Mouse (Mus musculus): Measurements from ENCODE around the gene Smyd2.

The Smyd2 gene

GRCm38 (mm10) chr1:189922721-189923120 is 558 bp upstream of the Smyd2 start:
- CTCF ChIA-PET: interaction anchor here in 3 of 4 experiments (0.6 to 1.1 kb wide), 8 partner anchors 13 to 897 kb away, joined by 3 to 7 read pairs (median 4); no protein-coding TSS in a partner anchor
- POLR2A ChIA-PET: interaction anchor here in 2 of 4 experiments (0.7 to 3.3 kb wide), 7 partner anchors 10 to 278 kb away, joined by 3 to 11 read pairs (median 4); partner anchors contain the start of gene Cenpf (in 1 of the 2)

DNA sequence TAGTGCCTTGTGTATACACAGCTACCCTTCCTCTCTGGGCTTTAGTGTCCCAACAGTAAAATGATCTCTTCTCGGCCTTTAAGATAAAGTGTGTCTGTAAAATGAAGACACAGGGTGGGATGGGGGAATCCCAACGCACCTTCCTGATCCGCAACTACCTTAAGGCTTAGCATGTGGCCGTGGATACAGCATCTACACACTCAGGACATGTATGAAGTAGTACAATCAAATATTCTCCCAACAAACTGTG is 670 bp downstream of the Smyd2 start:
- ChIA-PET POLR2A (interaction anchor here in 3 of 4 experiments (0.9 to 1.8 kb wide), 6 partner anchors 9 to 53 kb away, joined by 3 to 6 read pairs (median 4); no protein-coding TSS in a partner anchor), CTCF (interaction anchor here in 3 of 4 experiments (0.6 to 1.3 kb wide), 4 partner anchors 33 to 894 kb away, joined by 3 to 5 read pairs (median 4); no protein-coding TSS in a partner anchor)

DNA sequence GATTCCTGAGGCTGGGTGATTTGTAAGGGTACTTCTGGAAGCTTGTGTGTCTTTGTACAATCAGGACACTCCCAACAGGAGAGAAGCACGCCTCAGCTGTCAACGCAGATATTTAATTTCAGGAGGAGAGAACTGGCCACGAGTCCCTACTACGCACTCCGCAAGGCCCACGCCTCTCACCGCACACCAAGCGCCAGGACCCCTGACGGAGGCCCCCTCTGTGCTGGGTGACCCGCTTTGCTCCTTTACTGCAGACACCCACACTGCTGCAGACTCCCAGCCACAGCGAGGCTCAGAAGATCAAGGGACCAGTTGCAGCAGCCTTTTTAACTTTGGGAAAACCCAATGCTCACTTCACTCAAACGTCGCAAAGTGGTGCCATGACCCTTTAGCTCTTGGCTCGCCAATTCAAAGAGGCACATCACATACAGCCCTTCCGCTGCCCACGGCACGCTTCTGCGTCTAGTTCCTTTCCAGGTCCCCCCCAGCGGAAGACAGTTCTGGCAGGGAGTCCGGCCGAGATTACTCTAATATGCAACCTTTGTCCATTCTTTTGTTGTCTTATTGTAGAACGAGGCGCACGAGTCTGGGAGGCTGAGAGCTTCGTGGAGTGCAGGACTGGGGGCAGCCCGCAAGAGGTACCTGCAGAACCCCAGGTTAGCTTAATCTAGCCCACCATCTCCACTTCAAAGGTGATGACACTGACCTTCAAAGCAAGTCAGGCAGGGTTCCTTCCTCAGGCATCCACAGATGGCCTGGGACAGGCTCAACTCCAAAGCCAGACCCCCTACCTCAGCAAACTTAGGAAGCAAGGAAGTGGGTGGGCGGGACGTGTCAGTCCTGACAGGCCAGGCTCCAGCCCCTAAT is 1.2 kb downstream of the Smyd2 start:
- CTCF ChIA-PET: interaction anchor here (0.6 to 2.5 kb wide), 6 partner anchors 33 to 894 kb away, joined by 3 to 6 read pairs (median 4); no protein-coding TSS in a partner anchor
- POLR2A ChIA-PET: interaction anchor here in 3 of 4 experiments (0.9 to 1.8 kb wide), 7 partner anchors 9 to 53 kb away, joined by 3 to 6 read pairs (median 4); no protein-coding TSS in a partner anchor

DNA sequence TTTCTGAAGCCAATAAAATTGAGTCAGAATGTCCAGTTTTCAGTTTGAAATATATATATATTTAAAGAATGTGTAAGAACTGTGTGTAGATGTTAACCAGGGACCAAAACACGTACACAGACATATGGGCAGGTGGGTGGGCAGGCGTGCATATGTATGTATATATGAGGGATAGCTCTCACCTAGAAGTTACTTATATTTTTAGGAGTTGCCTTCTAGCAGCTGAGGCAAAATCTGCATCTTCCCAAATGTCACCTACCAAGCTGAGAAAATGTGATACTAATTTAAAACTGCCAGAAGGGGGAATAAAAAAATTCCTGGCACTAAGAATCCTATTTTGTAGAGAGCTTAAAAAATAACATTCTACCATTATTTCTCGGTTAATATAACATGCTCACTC is 2.4 kb downstream of the Smyd2 start:
- POLR2A ChIA-PET: interaction anchor here in 1 of 4 experiments (0.9 kb wide), 1 partner anchor 45 kb away, joined by 3 read pairs; no protein-coding TSS in a partner anchor
- CTCF ChIA-PET: interaction anchor here in 1 of 4 experiments (2.5 kb wide), 1 partner anchor 36 kb away, joined by 6 read pairs; no protein-coding TSS in a partner anchor

- POLR2A ChIA-PET: interaction anchor here in 1 of 4 experiments (1.1 to 2.2 kb wide), 4 partner anchors 9 to 42 kb away, joined by 3 to 9 read pairs (median 6); no protein-coding TSS in a partner anchor
- CTCF ChIA-PET: interaction anchor here in 2 of 4 experiments (0.5 to 1.4 kb wide), 4 partner anchors 9 to 189 kb away, joined by 3 to 7 read pairs (median 4); no protein-coding TSS in a partner anchor
These were observed 5.0 kb downstream of the Smyd2 start for GRCm38 (mm10) chr1:189917126-189917500.

- POLR2A ChIA-PET: interaction anchor here in 1 of 4 experiments (0.6 to 2.2 kb wide), 7 partner anchors 9 to 139 kb away, joined by 3 to 9 read pairs (median 4); no protein-coding TSS in a partner anchor
- CTCF ChIA-PET: interaction anchor here in 2 of 4 experiments (0.5 to 1.7 kb wide), 5 partner anchors 8 to 188 kb away, joined by 3 to 7 read pairs (median 4); no protein-coding TSS in a partner anchor
These were observed 5.6 kb downstream of the Smyd2 start for GRCm38 (mm10) chr1:189916422-189917125.

- CTCF ChIA-PET: interaction anchor here in 1 of 4 experiments (0.7 to 1.0 kb wide), 3 partner anchors 14 to 173 kb away, joined by 3 to 4 read pairs (median 3); no protein-coding TSS in a partner anchor
These were observed 8.9 kb downstream of the Smyd2 start for GRCm38 (mm10) chr1:189913093-189913760.

GRCm38 (mm10) chr1:189910685-189911345 is 11.3 kb downstream of the Smyd2 start:
- ChIA-PET CTCF (no interaction called here), POLR2A (interaction anchor here in 2 of 4 experiments (0.9 to 1.9 kb wide), 2 partner anchors 11 to 12 kb away, joined by 3 to 5 read pairs; partner anchors contain the start of gene Smyd2 (in 1 of the 2))

More at GRCm38 (mm10) chr1:189913093-189913760, 8.9 kb downstream of the Smyd2 start:
- POLR2A ChIA-PET: interaction anchor here in 2 of 4 experiments (0.8 to 2.2 kb wide), 8 partner anchors 8 to 122 kb away, joined by 3 to 11 read pairs (median 4); partner anchors contain the start of gene Smyd2 (in 1 of the 2)

DNA sequence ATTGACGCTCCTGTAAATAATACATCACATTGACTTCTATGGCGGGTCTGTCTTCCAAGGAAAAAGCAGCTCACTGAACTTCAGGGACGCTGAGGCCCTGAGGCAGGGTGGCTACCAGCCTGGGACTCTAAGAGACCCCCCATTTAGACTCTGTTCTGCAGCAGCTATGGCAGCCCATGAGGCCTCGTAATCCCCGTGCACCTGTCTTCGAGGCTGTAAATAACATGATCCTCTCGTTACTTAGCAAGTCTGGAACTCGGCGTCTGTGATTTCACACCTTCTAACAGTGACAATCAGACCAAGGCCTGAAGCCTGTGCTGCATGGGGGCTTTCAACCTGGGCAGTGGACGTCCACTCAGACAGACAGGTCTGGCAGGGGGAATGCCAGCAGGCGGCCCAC is 19.0 kb downstream of the Smyd2 start:
- CTCF ChIA-PET: interaction anchor here in 2 of 4 experiments (0.6 to 1.8 kb wide), 5 partner anchors 20 to 784 kb away, joined by 3 read pairs; no protein-coding TSS in a partner anchor

DNA sequence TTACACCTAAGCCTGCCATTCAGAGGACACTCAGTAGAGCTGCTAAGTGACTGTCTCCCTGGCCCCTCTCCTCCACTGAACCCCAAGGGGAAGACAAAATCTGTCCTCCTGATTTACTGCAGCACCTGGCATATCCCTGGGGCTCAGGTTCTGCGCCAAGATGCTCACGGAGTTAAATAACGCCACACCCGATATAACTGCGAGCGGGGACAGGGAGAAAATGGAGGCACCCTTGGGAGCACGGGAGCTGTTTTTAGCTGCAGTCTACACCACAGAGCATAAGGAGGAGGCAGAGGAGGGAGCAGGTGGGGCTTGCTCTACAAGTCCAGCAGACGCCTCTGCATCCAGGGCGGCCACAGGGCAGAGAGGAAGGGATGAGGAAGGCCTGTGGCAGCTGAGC is 19.8 kb downstream of the Smyd2 start:
- POLR2A ChIA-PET: interaction anchor here in 2 of 4 experiments (1.0 to 1.4 kb wide), 2 partner anchors 10 to 34 kb away, joined by 3 to 4 read pairs; no protein-coding TSS in a partner anchor
- CTCF ChIA-PET: interaction anchor here in 2 of 4 experiments (0.6 to 1.8 kb wide), 4 partner anchors 15 to 65 kb away, joined by 3 to 4 read pairs (median 3); no protein-coding TSS in a partner anchor

More for the DNA sequence above, 19.0 kb downstream of the Smyd2 start:
- POLR2A ChIA-PET: interaction anchor here in 2 of 4 experiments (1.0 to 1.4 kb wide), 2 partner anchors 9 to 35 kb away, joined by 3 to 4 read pairs; no protein-coding TSS in a partner anchor

- ChIA-PET CTCF (interaction anchor here in 2 of 4 experiments (0.6 to 0.9 kb wide), 2 partner anchors 28 to 105 kb away, joined by 3 to 6 read pairs; no protein-coding TSS in a partner anchor), POLR2A (interaction anchor here in 1 of 4 experiments (0.6 kb wide), 1 partner anchor 37 kb away, joined by 3 read pairs; no protein-coding TSS in a partner anchor)
These were observed 22.6 kb downstream of the Smyd2 start for GRCm38 (mm10) chr1:189899526-189899925.

DNA sequence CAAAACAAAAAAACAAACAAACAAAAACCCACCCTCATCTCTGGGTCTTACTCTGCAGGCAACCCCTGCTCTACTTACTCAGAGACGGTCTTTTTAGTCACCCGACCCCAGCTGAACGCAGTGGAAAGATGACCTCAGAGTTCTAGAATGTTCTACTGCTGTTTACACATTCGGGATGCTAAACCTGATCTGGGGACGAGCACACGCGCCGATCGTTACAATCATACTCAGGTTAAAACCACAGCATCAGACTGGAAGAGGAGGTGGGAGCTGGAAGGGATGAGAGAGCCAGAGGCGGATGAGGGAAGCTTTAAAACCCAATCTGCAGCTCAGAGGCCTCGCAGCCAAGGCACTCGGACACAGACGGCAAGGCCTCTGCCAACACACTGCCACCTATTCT is 23.5 kb downstream of the Smyd2 start:
- ChIA-PET POLR2A (interaction anchor here in 1 of 4 experiments (1.2 to 1.5 kb wide), 2 partner anchors 10 to 29 kb away, joined by 3 to 5 read pairs; no protein-coding TSS in a partner anchor), CTCF (interaction anchor here in 1 of 4 experiments (0.9 kb wide), 1 partner anchor 29 kb away, joined by 3 read pairs; no protein-coding TSS in a partner anchor)

GRCm38 (mm10) chr1:189897861-189898260 is 24.3 kb downstream of the Smyd2 start:
- CTCF ChIA-PET: interaction anchor here in 1 of 4 experiments (1.0 kb wide), 1 partner anchor 28 kb away, joined by 3 read pairs; no protein-coding TSS in a partner anchor

DNA sequence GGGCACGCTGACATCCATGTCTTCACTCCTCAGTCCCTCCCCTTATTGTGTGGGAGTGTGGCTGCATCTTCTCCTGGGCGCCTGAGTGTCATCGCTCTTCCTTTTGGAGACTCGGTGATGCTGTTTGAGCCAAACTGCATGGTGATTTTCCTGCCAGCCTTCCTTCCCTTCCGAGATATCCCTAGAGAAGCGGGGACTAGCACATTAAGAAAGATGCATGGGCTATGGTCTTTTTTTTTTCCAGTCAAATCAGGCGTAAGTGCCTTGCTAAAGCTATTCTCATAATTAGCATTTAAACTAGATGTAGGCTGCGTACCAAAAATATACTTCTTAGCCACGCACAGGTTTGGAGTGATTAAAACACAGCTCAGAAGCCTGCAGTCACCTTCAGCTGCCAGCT is 28.0 kb downstream of the Smyd2 start:
- POLR2A ChIA-PET: interaction anchor here in 1 of 4 experiments (0.7 kb wide), 1 partner anchor 181 kb away, joined by 3 read pairs; no protein-coding TSS in a partner anchor
- CTCF ChIA-PET: interaction anchor here in 1 of 4 experiments (0.5 to 0.6 kb wide), 2 partner anchors 238 to 856 kb away, joined by 3 read pairs; no protein-coding TSS in a partner anchor

More at GRCm38 (mm10) chr1:189897861-189898260, 24.3 kb downstream of the Smyd2 start:
- POLR2A ChIA-PET: interaction anchor here in 1 of 4 experiments (1.2 to 1.5 kb wide), 2 partner anchors 9 to 10 kb away, joined by 4 to 5 read pairs; no protein-coding TSS in a partner anchor

GRCm38 (mm10) chr1:189888749-189889148 is 33.4 kb downstream of the Smyd2 start:
- ChIA-PET POLR2A (interaction anchor here (0.6 to 3.6 kb wide), 11 partner anchors 10 to 204 kb away, joined by 3 to 13 read pairs (median 4); no protein-coding TSS in a partner anchor), CTCF (interaction anchor here (0.7 to 4.3 kb wide), 12 partner anchors 19 to 186 kb away, joined by 3 to 25 read pairs (median 6); no protein-coding TSS in a partner anchor)

- POLR2A ChIA-PET: interaction anchor here (0.6 to 1.8 kb wide), 9 partner anchors 11 to 1509 kb away, joined by 3 to 9 read pairs (median 5); no protein-coding TSS in a partner anchor
These were observed 34.6 kb downstream of the Smyd2 start for GRCm38 (mm10) chr1:189887518-189887917.

More at GRCm38 (mm10) chr1:189887518-189887917, 34.6 kb downstream of the Smyd2 start:
- CTCF ChIA-PET: interaction anchor here (0.6 to 4.3 kb wide), 26 partner anchors 14 to 1401 kb away, joined by 3 to 25 read pairs (median 5); partner anchors contain the start of gene Smyd2 (in 1 of the 4)
